Mouse (Mus musculus) hindbrain, embryonic 12.5 days (tissue): Measurements from ENCODE around the gene Nfkbid. TPM values are rescaled to one million over a fixed set of nuclear protein-coding genes. Genes with fewer than 3 reads are reported as not detected.

Experiments used
- ATAC-seq: fragments of 200-750 bp; cut with Nextera tagmentation; 2 replicates; pipeline ENCODE4 v1.8.0; 2017; ENCODE audit warnings: moderate TSS enrichment; ENCODE audit not compliant: low FRiP score
- H3K27ac ChIP-seq: fragments of 300-500 bp; sonication (generic); 2 replicates; pipeline ENCODE4 v1.5.1; 2016; ENCODE audit warnings: mild to moderate bottlenecking
- H3K27me3 ChIP-seq: fragments of 300-500 bp; sonication (generic); 2 replicates; pipeline ENCODE4 v1.6.1; 2016; ENCODE audit warnings: mild to moderate bottlenecking
- H3K36me3 ChIP-seq: fragments of 300-500 bp; sonication (generic); 2 replicates; pipeline ENCODE4 v1.6.1; 2016; ENCODE audit warnings: mild to moderate bottlenecking
- H3K4me1 ChIP-seq: fragments of 300-500 bp; sonication (generic); 2 replicates; pipeline ENCODE4 v1.6.1; 2016
- H3K4me2 ChIP-seq: fragments of 300-500 bp; sonication (generic); replicated peaks from 2 replicates; pipeline ENCODE4 v1.6.1; 2016; ENCODE audit warnings: mild to moderate bottlenecking
- H3K4me3 ChIP-seq: fragments of 300-500 bp; sonication (generic); 2 replicates; pipeline ENCODE4 v1.5.1; 2016; ENCODE audit warnings: mild to moderate bottlenecking
- H3K9ac ChIP-seq: fragments of 300-500 bp; sonication (generic); 2 replicates; pipeline ENCODE4 v1.6.1; 2016; ENCODE audit warnings: mild to moderate bottlenecking, moderate library complexity
- H3K9me3 ChIP-seq: fragments of 300-500 bp; sonication (generic); replicated peaks from 2 replicates; pipeline ENCODE4 v1.6.1; 2016; ENCODE audit warnings: mild to moderate bottlenecking
- WGBS: fragments of 180-500 bp; shearing (Covaris S2); methylation state at CpG from one replicate; pipeline ENCODE4 v1.1.7; 2016; 5-methylcytosine and 5-hydroxymethylcytosine counted together
- polyA plus RNA-seq: library from polyadenylated mRNA; unstranded; fragments of >200 nt; fragmentation: Nextera tagmentation; extraction: Ambion mirVana; gene quantifications from 2 replicates; pipeline ENCODE4 v1.2.1, GENCODE M21; 2016

Nfkbid gene
- polyA plus RNA-seq, 1 experiment from 2014 or later = 1.3 TPM

DNA sequence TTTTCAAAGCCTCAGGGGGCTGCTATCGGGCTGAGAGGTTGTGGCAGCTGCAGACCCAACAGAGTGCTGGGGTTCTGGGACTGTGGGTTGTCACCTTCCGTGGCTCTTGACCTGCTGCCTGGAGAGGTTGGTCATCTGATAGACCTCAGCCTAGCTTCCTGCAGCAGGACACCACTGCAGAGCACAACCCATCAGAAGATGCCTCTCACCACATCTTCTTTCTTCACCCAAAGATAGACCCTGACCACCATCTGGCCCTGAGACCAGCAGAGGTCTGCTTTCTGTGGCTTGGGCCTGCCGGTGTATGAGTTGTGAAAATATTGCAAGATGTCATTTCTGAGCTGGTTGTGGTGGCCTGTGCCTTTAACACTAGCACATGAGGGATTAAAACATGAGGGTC is 10.5 kb upstream of the Nfkbid start:
- H3K9ac ChIP-seq = no peak overlapping the region
- no peak for ATAC-seq
- H3K4me2 ChIP-seq = no peak overlapping the region
- H3K27me3 ChIP-seq = peaks cover 6% of the 10 kb centered on the region; the same call in 1 of the 2 replicates
- no peak overlapping the region for H3K4me3 ChIP-seq
- H3K4me1 ChIP-seq = no peaks in the 10 kb centered on the region
- 70% methylated on average over 3 of the region's 3 CpGs for WGBS
- H3K9me3 ChIP-seq = no peaks in the 10 kb centered on the region
- H3K36me3 ChIP-seq = no peaks in the 10 kb centered on the region
- no peak overlapping the region for H3K27ac ChIP-seq

DNA sequence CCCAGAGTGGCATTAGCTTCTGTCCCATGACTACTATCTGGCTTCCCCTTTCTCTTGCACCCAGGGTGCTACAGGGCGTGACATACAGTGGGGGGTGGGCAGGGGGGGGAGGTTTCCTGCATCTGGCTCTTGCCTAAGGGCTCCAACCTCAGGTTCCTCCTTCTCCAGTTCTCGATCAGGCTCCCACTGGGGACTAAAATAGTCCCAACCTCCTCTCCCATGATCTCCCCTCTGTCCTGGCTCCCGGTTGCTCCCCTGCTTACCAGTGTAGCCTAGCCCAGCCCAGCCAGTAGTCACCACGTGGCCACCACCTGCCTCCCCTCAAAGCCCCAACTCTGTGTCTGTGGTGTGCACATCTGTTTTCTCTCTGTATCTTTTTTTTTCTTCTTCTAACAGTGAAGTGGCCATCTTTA is 8.8 kb upstream of the Nfkbid start:
- Histone ChIP-seq H3K4me2 (no peak overlapping the region), H3K27me3 (peaks cover 6% of the 10 kb centered on the region; the same call in 1 of the 2 replicates), H3K4me3 (no peak overlapping the region), H3K4me1 (no peaks in the 10 kb centered on the region), H3K36me3 (no peaks in the 10 kb centered on the region), H3K9ac (no peak overlapping the region), H3K9me3 (no peaks in the 10 kb centered on the region), H3K27ac (no peak overlapping the region)
- WGBS = 66% methylated on average over 4 of the region's 4 CpGs
- no peak for ATAC-seq

GRCm38 (mm10) chr7:30413596-30413995 is 7.9 kb upstream of the Nfkbid start, which contains the start of gene Tyrobp:
Tyrobp (plus strand) TSS chr7:30413760.
- Histone ChIP-seq H3K27ac (no peak within 1 kb of the TSS), H3K36me3 (no peaks in the 10 kb centered on the region), H3K4me1 (no peaks in the 10 kb centered on the region), H3K9ac (no peak within 1 kb of the TSS), H3K27me3 (peaks cover 6% of the 10 kb centered on the region; the same call in 1 of the 2 replicates), H3K9me3 (no peaks in the 10 kb centered on the region), H3K4me3 (no peak within 1 kb of the TSS), H3K4me2 (no peak within 1 kb of the TSS)
- no peak for ATAC-seq
- 70% methylated on average over 5 of the region's 5 CpGs for WGBS

- 81% methylated on average over 9 of the region's 9 CpGs for WGBS
Measured at GRCm38 (mm10) chr7:30417856-30418255, 3.7 kb upstream of the Nfkbid start.

DNA sequence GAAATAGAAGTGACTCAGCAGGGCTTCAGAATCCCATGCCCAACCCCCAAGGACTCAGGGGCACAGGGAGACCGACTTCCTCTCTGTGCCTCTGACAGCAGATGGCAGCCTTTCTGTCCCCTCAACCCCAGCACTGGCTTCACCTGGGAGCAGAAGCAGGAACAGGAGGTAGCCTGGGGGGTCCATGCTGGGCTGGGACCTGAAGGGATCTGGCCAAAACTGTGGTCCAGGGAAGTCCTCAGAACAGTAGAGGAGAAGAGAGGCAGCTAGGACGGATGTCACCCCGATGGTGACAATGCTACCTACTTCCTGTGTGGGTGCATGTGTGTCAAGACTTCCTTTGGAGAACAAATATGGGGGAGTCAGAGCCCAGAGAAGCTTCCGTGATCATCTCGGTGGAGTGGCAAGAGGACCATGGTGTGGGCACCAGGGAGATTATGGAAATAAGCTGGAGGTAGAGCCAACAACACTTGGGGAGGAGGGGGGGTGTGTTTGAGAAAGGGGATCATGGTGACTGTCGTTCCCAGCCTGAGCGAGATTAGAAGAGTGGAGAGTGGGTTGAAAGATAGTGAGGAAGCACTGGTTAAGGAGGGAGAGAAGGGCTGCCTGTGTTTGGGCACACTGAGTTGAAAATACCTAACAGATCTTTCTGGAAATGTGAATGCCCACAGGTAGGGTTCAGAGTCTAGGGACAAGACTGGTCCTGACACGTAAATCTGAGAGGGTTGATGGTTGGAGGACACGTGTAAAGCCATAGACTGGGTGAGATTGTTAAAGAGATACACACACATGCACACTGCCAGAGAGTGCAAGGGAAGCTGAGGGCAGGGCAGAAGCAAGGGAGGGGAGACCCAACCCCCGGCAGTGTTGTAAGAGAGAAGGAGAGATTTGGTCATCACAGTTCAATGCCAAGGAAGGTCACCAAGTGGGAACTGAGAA is 1.7 kb upstream of the Nfkbid start, which contains the start of gene Hcst:
Gene Hcst, minus strand, starts transcription at position 294 of the 939 bp plus-strand sequence.
- 72% methylated on average over 10 of the region's 10 CpGs for whole genome bisulfite sequencing

More at GRCm38 (mm10) chr7:30417856-30418255, 3.7 kb upstream of the Nfkbid start:
- ATAC-seq = no peak
- peaks cover 11% of the 10 kb centered on the region for H3K4me1 ChIP-seq
- peaks cover 10% of the 10 kb centered on the region for H3K27me3 ChIP-seq
- no peaks in the 10 kb centered on the region for H3K36me3 ChIP-seq
- H3K27ac ChIP-seq = no peak overlapping the region
- H3K9me3 ChIP-seq = no peaks in the 10 kb centered on the region
- H3K9ac ChIP-seq = no peak overlapping the region
- H3K4me3 ChIP-seq = no peak overlapping the region
- no peak overlapping the region for H3K4me2 ChIP-seq

DNA sequence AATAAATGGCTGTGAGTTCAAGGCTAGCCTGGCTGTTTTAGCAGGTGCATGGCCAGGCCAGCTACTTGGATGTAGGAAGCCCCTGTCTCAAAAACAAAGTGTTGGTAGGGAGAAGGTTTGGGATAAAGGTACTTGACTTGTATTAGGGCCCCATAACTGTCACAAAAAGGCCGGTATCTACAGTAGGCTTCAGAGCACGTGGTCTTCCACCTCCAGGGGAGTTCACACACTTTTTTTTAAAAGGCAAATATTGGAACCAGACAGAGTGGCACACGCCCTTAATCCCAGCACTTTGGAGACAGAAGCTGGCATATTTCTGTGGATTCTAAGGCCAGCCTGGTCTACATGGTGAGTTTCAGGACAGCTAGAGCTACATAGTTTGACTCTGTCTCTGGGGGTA is 859 bp upstream of the Nfkbid start:
- Histone ChIP-seq H3K4me3 (no peak overlapping the region), H3K4me2 (no peak overlapping the region), H3K27ac (no peak overlapping the region), H3K4me1 (peaks cover 17% of the 10 kb centered on the region), H3K9me3 (no peaks in the 10 kb centered on the region), H3K36me3 (no peaks in the 10 kb centered on the region; the same call in 1 of the 2 replicates), H3K27me3 (peaks cover 10% of the 10 kb centered on the region), H3K9ac (no peak overlapping the region)
- no peak for ATAC-seq
- WGBS = 88% methylated on average over 3 of the region's 3 CpGs

More for the DNA sequence above, 1.7 kb upstream of the Nfkbid start, which contains the start of gene Hcst:
- H3K4me2 ChIP-seq = no peak within 1 kb of the TSS
- peaks cover 17% of the 10 kb centered on the region for H3K4me1 ChIP-seq
- H3K9me3 ChIP-seq = no peaks in the 10 kb centered on the region
- ATAC-seq = no peak
- H3K27ac ChIP-seq = no peak within 1 kb of the TSS
- no peak within 1 kb of the TSS for H3K9ac ChIP-seq
- H3K27me3 ChIP-seq = peaks cover 10% of the 10 kb centered on the region
- H3K4me3 ChIP-seq = no peak within 1 kb of the TSS
- no peaks in the 10 kb centered on the region for H3K36me3 ChIP-seq

DNA sequence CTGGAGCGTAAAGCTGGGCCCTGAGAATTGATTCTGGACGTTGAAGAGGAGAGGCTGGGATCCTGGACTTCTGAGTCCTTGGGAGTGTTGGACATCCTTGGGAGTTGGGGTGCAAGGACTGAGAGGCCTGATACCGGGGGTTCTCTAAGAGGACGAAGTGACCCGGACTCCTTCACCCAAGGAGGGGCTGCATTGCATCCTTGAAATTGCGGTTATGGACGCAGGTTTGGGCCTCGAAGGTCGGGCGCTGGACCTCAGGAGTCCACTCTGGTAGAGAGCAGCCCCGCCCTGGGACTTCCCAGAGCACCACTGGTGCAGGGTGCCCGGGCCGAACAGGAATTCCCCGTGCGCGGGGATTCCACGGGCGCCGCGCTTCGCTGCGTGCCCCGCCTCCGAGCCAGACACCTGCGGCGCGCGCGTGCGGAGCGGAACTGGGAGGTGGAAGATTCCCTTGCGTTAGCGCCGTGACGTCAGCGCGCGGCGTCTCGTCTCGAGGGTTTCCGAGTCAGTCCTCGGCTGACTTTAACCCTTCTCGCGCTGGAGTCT is 431 bp downstream of the Nfkbid start:
- Histone ChIP-seq H3K4me3 (peak overlapping the region; percentile 54), H3K9me3 (no peaks in the 10 kb centered on the region), H3K36me3 (peaks cover 4% of the 10 kb centered on the region; the same call in 1 of the 2 replicates), H3K27ac (no peak overlapping the region; the same call in 1 of the 2 replicates), H3K27me3 (peaks cover 10% of the 10 kb centered on the region), H3K4me2 (peak overlapping the region; percentile 95), H3K9ac (peak overlapping the region; percentile 63), H3K4me1 (peaks cover 17% of the 10 kb centered on the region)
- under 1% methylated on average over 45 of the region's 45 CpGs for WGBS
- ATAC-seq = peak; percentile 82

- WGBS = 19% methylated on average over 9 of the region's 9 CpGs
- Histone ChIP-seq H3K36me3 (peaks cover 8% of the 10 kb centered on the region; the same call in 1 of the 2 replicates), H3K4me1 (peaks cover 17% of the 10 kb centered on the region), H3K4me2 (peak overlapping the region; percentile 95), H3K9ac (peak overlapping the region; percentile 63), H3K27me3 (peaks cover 10% of the 10 kb centered on the region), H3K9me3 (no peaks in the 10 kb centered on the region), H3K27ac (no peak overlapping the region), H3K4me3 (peak overlapping the region; percentile 54)
- peak; percentile 47; the same call in 1 of the 2 replicates for ATAC-seq
Measured at GRCm38 (mm10) chr7:30422560-30422959, 1.0 kb downstream of the Nfkbid start.

DNA sequence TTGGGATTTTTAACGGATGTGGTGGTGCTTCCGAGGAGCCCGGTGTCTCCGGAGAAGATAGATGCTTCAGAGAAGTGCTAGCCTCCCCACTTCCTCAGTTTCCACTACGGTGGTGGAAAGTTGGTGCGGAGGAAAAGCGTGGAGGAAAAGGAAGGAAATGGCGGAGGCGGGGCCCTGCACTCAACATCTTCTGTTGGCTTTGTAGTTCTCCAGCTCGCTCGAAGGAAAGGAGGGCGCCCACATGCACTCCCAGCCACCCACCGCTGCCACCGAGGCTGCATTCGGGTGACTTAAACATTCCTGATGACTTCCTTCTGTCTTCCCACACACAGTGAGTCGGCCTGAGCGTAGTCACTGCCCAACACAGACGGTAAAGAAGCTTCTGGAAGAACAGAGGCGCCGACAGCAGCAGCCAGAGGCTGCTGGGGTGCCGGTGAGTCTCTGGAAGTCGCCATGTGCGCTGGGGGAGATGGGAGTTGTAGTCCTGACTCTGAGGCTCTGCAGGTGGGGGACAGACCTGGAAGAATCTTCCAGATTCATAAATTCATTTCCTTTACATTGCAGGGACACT is 1.6 kb downstream of the Nfkbid start:
- H3K36me3 ChIP-seq = peaks cover 8% of the 10 kb centered on the region; the same call in 1 of the 2 replicates
- H3K4me3 ChIP-seq = peak overlapping the region; percentile 54
- H3K4me2 ChIP-seq = peak overlapping the region; percentile 95
- H3K9ac ChIP-seq = peak overlapping the region; percentile 63
- peaks cover 10% of the 10 kb centered on the region for H3K27me3 ChIP-seq
- H3K27ac ChIP-seq = no peak overlapping the region
- 54% methylated on average over 23 of the region's 23 CpGs for whole genome bisulfite sequencing
- ATAC-seq = no peak
- peaks cover 17% of the 10 kb centered on the region for H3K4me1 ChIP-seq
- H3K9me3 ChIP-seq = no peaks in the 10 kb centered on the region

DNA sequence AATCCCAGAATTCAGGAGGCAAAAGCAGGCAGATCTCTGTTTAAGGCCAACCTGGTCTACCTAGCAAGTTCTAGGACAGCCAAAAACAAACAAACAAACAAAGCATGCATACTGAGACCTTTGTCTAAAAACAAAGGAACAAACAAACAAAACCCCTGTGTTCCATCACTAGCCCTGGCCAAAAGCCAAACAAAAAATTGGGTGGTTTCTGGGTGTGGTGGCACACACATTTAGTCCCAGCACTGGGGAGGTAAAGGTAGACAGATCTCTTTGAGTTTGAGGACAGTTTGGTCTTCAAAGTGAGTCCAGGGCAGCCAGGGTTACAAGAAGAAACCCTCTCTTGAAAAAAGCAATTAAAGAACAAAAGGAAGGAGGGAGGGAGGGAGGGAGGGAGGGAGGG is 7.8 kb downstream of the Nfkbid start:
- Histone ChIP-seq H3K36me3 (peaks cover 8% of the 10 kb centered on the region; the same call in 1 of the 2 replicates), H3K9me3 (no peaks in the 10 kb centered on the region), H3K27me3 (no peaks in the 10 kb centered on the region), H3K27ac (no peak overlapping the region), H3K4me2 (no peak overlapping the region), H3K9ac (no peak overlapping the region), H3K4me1 (no peaks in the 10 kb centered on the region), H3K4me3 (no peak overlapping the region)
- no peak for ATAC-seq

- 62% methylated on average over 2 of the region's 2 CpGs for WGBS
- H3K4me3 ChIP-seq = no peak overlapping the region
- peaks cover 15% of the 10 kb centered on the region for H3K36me3 ChIP-seq
- no peaks in the 10 kb centered on the region for H3K9me3 ChIP-seq
- H3K27me3 ChIP-seq = peaks cover 5% of the 10 kb centered on the region; the same call in 1 of the 2 replicates
- no peak overlapping the region for H3K27ac ChIP-seq
- no peak overlapping the region for H3K4me2 ChIP-seq
- ATAC-seq = no peak
- H3K4me1 ChIP-seq = no peaks in the 10 kb centered on the region
- no peak overlapping the region for H3K9ac ChIP-seq
Measured at GRCm38 (mm10) chr7:30430191-30430590, 8.7 kb downstream of the Nfkbid start.

- Histone ChIP-seq H3K4me1 (no peaks in the 10 kb centered on the region), H3K4me2 (no peak overlapping the region), H3K27me3 (peaks cover 6% of the 10 kb centered on the region; the same call in 1 of the 2 replicates), H3K36me3 (peaks cover 29% of the 10 kb centered on the region), H3K4me3 (no peak overlapping the region), H3K27ac (no peak overlapping the region), H3K9ac (no peak overlapping the region), H3K9me3 (no peaks in the 10 kb centered on the region)
- peak; percentile 54; the same call in 1 of the 2 replicates for ATAC-seq
- 7% methylated on average over 3 of the region's 3 CpGs for WGBS
Measured at GRCm38 (mm10) chr7:30431793-30432192, 10.3 kb downstream of the Nfkbid start.
